Mouse (Mus musculus) 416B (cell line): ENCODE results near the gene Slc2a12.

ENCODE experiments used
- DNase-seq: peaks from one replicate; pipeline ENCODE4 v3.0.0; 2011; ENCODE audit warnings: low read depth

Gene Slc2a12

GRCm38 (mm10) chr10:22660286-22661000, 15.6 kb downstream of the Slc2a12 start:
- DNase-seq = no peak

- DNase-seq = no peak
Measured at GRCm38 (mm10) chr10:22668509-22668908, 23.7 kb downstream of the Slc2a12 start.

- no peak for DNase-seq
Measured at GRCm38 (mm10) chr10:22674176-22674575, 29.4 kb downstream of the Slc2a12 start.

- no peak for DNase-seq
Measured at GRCm38 (mm10) chr10:22675848-22676630, 31.2 kb downstream of the Slc2a12 start.

GRCm38 (mm10) chr10:22696236-22696635, 51.4 kb downstream of the Slc2a12 start:
- no peak for DNase-seq

- no peak for DNase-seq
Measured at GRCm38 (mm10) chr10:22696864-22697263, 52.1 kb downstream of the Slc2a12 start.

GRCm38 (mm10) chr10:22698158-22698953, 53.5 kb downstream of the Slc2a12 start:
- DNase-seq = no peak

- peak; percentile 15 for DNase-seq
Measured at GRCm38 (mm10) chr10:22699487-22700335, 54.9 kb downstream of the Slc2a12 start.

GRCm38 (mm10) chr10:22700773-22701172, 56.0 kb downstream of the Slc2a12 start:
- no peak for DNase-seq

- DNase-seq = no peak
Measured at GRCm38 (mm10) chr10:22701485-22702315, 56.9 kb downstream of the Slc2a12 start.

GRCm38 (mm10) chr10:22703844-22704243, 59.0 kb downstream of the Slc2a12 start:
- no peak for DNase-seq

- DNase-seq = no peak
Measured at GRCm38 (mm10) chr10:22708190-22708843, 63.5 kb downstream of the Slc2a12 start.

- DNase-seq = no peak
Measured at GRCm38 (mm10) chr10:22710173-22710777, 65.5 kb downstream of the Slc2a12 start.

- no peak for DNase-seq
Measured at GRCm38 (mm10) chr10:22712955-22713354, 68.1 kb downstream of the Slc2a12 start.

GRCm38 (mm10) chr10:22714520-22714919, 69.7 kb downstream of the Slc2a12 start:
- DNase-seq = peak; percentile 88

- DNase-seq = peak; percentile 75
Measured at GRCm38 (mm10) chr10:22718475-22718874, 73.7 kb downstream of the Slc2a12 start.

- DNase-seq = no peak
Measured at GRCm38 (mm10) chr10:22720781-22721529, 76.1 kb downstream of the Slc2a12 start.

- DNase-seq = no peak
Measured at GRCm38 (mm10) chr10:22725166-22725565, 80.4 kb downstream of the Slc2a12 start.

GRCm38 (mm10) chr10:22726295-22726694, 81.5 kb downstream of the Slc2a12 start:
- no peak for DNase-seq
